Mouse (Mus musculus) liver, adult 2 months (tissue): ENCODE measurements at regions not wholly inside any gene's neighbourhood (a gene's known extent, or its start where the extent isn't known, plus 50 kb on each side); places are given as distances from the start of the nearest gene placed in this dataset.

Experiments used
- CTCF ChIP-seq: fragments of 200-500 bp; IDR thresholded peaks from 2 replicates; pipeline ENCODE4 v1.5.1; 2011; ENCODE audit warnings: low read depth, low read length, control low read depth
- POLR2A ChIP-seq: fragments of 200-500 bp; IDR thresholded peaks from 2 replicates; pipeline ENCODE4 v1.6.1; 2011; ENCODE audit warnings: low read length, control low read depth; ENCODE audit not compliant: insufficient read depth; ENCODE audit errors: extremely low read depth

DNA sequence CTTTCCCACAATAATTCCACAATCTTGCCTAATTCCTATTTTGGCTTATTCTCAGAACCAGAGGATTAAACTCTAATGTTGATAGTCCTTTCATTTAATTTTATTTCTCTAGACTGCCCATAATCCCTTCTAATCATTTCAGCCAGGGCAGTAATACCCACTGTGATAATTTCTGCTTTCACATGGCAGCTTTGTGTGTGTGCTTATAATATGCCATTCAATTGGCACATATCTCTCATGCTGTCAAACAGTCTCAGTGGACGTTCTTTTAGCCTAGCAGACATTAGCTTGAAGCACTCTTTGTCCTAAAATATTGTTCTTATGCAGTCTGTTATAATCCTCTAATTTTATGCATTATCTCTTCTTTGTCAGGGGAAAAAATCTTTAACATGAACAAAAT, 205.0 kb upstream of the Hsf2 start:
- TF ChIP-seq CTCF = no peak
- TF ChIP-seq POLR2A = no peak
